Mouse (Mus musculus) C2C12 (cell line): ENCODE measurements at regions not wholly inside any gene's neighbourhood (a gene's known extent, or its start where the extent isn't known, plus 50 kb on each side); places are given as distances from the start of the nearest gene placed in this dataset.

Experiments
- CEBPB ChIP-seq: IDR thresholded peaks from one replicate; pipeline ENCODE4 v1.6.1; 2011; ENCODE audit warnings: low read depth, mild to moderate bottlenecking, control low read depth, moderate library complexity
- CTCF ChIP-seq: IDR thresholded peaks from one replicate; pipeline ENCODE4 v1.5.1; 2011; ENCODE audit not compliant: control insufficient read depth, insufficient read depth, insufficient read length
- USF1 ChIP-seq: IDR thresholded peaks from one replicate; pipeline ENCODE4 v1.6.1; 2011; ENCODE audit warnings: low read depth, mild to moderate bottlenecking, control low read depth, moderate library complexity

GRCm38 (mm10) chr12:59507431-59507830, 287.9 kb upstream of the Fbxo33 start:
- TF ChIP-seq CTCF: no peak
- TF ChIP-seq USF1: no peak
- TF ChIP-seq CEBPB: no peak
